Mouse (Mus musculus): Measurements from ENCODE around the gene Atp2b1.

DNA sequence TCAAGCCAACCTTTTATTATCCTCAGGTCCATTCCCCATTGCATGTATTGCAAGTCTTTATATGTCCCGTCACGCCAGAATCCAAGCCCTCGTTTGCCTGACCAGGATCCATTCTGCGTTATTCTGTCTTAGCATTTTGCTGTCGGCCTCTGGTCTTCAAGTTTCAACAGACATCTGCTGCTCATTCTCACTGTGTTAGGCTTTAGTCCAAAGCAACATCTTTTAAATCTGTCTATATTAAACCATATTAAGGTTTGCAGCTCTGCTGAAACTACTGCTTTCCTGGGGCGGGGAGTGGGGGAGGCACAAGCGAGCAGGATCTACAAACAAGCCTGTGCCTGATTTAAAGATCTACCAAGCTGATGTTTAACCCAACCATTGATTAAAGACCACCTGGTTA is 115.6 kb downstream of the Atp2b1 start:
- no peak for TF ChIP-seq CTCF (IDR thresholded peaks at IDR 0.05; ENCODE audit: borderline replicate concordance, control insufficient read depth, extremely low read depth, insufficient read depth, low read length, poor library complexity)
- no peak for TF ChIP-seq POLR2A (IDR thresholded peaks at IDR 0.05; ENCODE audit: control insufficient read depth, extremely low read depth, insufficient read depth, low read length, poor library complexity)

Measured in thymus, adult 2 months (tissue).